Mouse (Mus musculus): ENCODE measurements around the gene Mmp8. TPM values are rescaled to one million over a fixed set of nuclear protein-coding genes. Genes with fewer than 3 reads are reported as not detected.
A peak's percentile ranks its signal among the peaks of the same experiment; 100 is the strongest.

Mmp8 gene
- under 1 TPM in 1 of 2 experiments, not detected in 1; 0.17 TPM for polyA plus RNA-seq (2017; shearing (Covaris generic))

DNA sequence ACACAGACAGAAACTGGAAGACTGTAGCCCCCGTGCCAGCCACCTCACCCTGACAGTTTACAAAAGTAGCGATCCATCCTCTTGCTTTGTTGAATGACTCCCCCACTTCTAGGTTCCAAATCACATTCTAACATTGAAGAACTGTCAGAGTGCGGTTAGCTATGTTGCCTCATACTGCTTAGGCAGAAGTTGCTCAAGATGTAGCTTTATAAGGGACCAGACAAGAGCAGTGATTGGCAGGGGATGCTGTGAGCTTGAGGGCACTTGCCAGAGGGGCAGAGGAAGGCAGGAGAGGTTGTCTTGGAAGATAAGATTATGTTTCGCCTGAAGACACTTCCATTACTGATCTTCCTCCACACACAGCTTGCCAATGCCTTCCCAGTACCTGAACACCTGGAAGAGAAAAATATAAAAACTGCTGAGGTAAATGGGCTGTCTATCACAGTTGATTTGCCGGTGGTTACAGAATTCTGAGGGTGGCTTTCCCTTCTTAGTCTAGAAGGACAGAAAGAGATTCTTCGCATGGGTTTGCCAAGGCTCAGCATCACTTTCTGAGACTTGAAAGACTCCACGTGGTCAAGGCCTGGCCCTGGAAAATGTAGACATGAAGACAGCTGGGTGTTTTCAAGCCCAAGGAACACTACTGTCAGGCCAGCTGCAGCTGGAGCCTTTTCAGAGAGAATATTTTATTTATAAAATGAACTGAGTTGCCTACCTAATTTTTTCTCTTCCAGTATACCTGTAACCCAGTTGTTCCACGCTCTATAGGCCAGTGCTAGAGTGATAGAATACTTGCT is at the start of gene Mmp8:
Gene Mmp8 (plus strand): TSS at position 236 of the 797 bp plus-strand sequence.
- no peak for ATAC-seq

- peak; percentile 91 for ATAC-seq
Observed at GRCm38 (mm10) chr9:7509619-7510233, 48.5 kb upstream of the Mmp8 start.

DNA sequence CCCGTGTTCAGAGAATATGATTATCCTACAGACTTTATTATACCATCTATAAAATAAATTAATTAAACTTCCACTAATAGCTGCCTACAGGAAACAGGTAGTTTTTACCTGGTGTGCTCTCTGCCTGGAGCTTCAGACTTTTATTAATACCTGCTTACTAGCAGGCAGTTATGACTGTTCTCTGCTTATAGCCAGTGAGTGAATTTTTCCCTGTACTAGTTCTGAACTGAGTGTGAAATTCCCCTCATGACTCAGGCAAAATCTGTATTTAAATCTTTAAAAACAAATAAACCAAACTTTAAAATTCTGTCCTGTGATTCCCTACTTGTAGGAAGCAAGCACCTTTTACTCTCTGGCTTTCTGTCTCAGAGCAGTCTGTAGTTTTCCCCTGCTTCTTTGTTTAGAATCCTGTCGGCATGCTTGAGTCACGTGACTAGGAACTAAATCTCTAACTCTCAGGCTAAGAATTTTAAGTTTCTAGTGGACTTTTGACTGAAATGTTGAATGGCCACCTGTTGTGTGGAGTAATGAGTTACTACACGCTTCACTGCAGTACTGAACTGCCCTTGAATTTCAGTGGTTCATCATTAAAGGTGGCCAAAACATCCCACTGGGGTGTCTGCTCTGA is 40.2 kb upstream of the Mmp8 start:
- ATAC-seq = no peak

GRCm38 (mm10) chr9:7526255-7526940 is 31.9 kb upstream of the Mmp8 start:
- no peak for ATAC-seq

DNA sequence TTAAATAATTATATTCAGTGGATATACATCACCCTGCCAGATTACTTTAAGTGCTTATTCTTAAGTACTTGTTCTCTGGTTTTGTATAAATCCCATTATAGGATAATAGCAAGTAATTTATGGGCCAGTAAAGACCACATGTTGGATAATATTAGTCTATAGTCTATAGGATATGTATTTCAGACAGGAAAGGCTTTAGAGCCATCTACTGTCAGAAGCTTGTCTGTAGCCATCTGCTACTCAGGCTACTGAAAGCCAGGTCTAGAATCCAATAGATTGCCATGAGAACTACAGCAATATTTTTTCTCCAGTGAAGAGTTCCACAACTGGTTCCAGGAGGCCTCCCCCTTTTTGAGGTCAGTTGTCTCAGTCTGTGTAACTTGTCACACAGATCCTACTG is 15.5 kb upstream of the Mmp8 start:
- no peak for ATAC-seq

DNA sequence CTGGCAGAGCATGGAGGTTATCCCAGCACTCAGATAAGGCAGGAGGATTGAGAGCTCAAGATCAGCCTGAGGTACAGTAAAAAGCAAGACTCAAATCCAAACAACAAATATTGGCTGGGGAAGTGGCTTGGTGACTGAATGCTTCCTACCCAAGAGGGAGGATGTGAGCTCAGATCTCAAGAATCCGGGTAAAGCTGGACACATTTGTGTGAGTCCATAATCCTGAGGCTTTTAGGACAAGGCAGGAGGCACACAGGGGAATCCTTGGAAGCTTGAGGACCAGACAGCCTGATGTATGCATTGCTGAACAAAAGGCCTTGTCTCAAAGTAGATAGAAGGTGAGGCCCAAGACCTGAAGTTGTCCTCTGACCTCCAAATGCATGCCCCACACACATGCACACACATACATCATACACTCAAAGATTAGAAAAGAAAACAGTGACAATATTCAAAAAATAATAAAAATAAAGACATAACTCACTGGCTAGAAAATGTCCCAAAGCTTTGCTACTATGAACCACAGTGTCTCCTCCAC is 13.3 kb upstream of the Mmp8 start:
- no peak for ATAC-seq

GRCm38 (mm10) chr9:7545471-7545870 is 12.8 kb upstream of the Mmp8 start:
- no peak for ATAC-seq

DNA sequence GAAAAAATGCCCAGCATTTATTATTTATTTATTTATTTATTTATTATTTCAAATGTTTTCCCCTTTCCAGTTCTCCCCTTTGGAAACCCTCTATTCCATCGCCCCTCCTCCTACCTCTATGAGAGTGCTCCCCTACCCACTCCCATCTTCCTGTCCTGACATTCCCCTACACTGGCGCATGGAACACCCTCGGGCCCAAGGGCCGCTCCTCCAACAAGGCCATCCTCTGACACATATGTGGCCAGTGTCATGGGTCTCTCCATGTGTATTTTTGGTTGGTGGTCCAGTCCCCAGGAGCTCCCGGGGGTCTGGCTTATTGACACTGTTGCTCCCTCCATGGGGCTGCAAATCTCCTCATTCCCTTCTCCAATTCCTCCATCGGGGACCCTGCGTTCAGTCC is 12.3 kb upstream of the Mmp8 start:
- no peak for ATAC-seq

GRCm38 (mm10) chr9:7551943-7552342 is 6.3 kb upstream of the Mmp8 start:
- no peak for ATAC-seq

- peak; percentile 95 for ATAC-seq
Observed at GRCm38 (mm10) chr9:7553536-7553935, 4.7 kb upstream of the Mmp8 start.

DNA sequence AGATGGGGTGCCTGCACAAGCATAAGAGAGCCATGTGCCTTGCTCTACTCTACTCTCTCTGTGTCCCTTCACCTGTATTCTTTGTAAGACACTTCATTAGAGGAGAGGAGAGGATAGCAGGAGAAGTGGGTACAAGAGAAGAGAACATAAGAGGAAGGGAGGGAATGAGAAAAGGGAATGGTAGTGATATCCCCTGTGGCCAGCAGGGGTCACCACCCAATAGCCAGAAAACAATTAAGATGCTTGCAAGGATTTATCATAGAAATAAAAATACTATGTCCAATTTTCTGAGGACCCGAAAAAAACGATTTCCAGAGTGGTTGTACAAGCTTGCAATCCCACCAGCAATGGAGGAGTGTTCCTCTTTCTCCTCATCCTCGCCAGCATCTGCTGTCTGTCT is 3.9 kb upstream of the Mmp8 start:
- peak; percentile 55 for ATAC-seq

- ATAC-seq = no peak
Observed at GRCm38 (mm10) chr9:7560026-7560425, 1.8 kb downstream of the Mmp8 start.

DNA sequence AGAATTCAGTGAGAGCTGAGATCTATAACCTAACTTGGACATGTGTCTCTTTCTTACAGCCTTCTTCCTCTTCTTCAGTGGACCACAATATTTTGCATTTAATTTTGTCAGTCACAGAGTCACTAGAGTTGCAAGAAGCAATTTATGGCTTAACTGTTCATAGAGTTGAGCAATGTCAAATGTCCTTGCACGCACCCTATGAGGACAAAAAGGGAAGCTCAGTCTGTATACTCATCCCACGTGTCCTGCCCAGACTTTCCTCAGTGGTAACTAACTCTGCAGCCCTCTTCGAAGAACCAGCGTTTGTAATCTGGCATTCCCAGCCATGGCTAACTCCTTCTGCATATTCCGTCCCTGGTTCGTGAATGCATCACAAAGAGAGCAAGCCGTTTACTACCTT is 9.1 kb downstream of the Mmp8 start:
- no peak for ATAC-seq

DNA sequence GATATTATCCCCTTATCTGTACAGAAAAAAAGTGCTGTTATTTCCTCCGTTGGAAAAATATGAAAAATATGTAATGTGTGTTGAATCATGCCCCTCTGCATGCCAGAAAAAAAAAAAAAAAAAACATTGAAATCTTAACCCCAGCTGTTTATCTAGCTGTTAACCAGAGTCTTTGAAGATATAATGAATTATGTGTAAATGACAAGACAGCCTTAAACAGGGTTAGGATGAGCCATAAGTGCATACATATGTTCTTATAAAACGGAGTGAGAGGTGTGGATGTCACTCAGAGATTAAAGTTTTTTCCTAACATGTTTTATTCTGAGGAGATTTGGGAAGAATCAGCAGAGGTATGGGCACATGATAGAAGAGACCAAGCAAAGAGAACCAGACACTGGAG is 9.7 kb downstream of the Mmp8 start:
- ATAC-seq = no peak

- ATAC-seq = no peak
Observed at GRCm38 (mm10) chr9:7570485-7570884, 12.2 kb downstream of the Mmp8 start.

- no peak for ATAC-seq
Observed at GRCm38 (mm10) chr9:7571162-7571561, 12.9 kb downstream of the Mmp8 start, which contains the start of gene Mmp27. Gene Mmp27, plus strand, starts transcription at chr9:7571396.

- peak; percentile 20 for ATAC-seq
Observed at GRCm38 (mm10) chr9:7572188-7572587, 13.9 kb downstream of the Mmp8 start.

DNA sequence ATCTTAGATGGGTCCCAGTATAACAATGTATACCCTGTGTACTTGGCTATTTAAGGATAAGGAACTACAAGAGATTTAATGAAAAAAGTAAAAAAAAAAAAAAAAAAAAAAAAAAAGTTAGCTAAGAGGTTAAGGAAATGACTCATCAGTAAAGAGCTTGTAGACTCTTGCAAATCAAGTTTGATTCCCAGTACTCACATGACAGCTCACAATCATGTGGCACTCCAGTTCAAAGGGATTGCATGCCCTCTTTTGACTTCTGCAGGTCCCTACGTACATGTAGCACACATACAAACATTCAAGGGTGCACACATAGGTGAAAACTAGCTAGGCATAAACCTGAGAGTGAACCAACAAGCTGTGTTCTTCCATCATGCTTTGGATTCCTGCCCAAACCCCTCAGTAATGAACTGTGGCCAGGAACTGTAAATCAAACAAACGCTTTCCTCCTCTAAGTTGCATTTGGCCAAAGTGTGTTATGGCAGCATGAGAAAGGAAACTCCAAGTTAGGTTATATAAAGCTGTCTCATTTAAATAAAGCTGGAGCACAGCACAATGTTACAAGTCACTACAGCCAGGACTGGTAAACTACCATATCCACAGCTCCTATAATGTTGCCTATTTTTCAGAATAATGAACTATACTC is 14.5 kb downstream of the Mmp8 start:
- ATAC-seq = peak; percentile 61

DNA sequence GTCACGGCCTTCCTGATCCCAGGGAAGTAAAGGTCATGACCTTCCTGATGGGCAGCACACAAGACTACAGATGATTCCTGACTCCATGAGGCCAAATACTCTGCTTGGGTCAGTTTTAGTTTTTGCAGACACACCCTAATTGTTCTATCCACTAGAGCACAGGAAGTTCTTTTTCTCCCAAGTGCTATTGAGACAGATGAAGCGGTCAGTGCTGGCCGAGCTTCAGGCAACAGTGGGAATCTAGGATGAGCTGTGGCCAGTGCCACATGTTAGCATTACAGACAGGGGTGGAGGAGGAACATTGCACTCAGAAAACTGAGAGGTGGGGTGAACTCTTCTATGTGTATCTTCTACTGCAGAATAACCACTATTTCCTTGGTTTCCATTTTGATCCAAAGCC is 17.3 kb downstream of the Mmp8 start:
- no peak for ATAC-seq

DNA sequence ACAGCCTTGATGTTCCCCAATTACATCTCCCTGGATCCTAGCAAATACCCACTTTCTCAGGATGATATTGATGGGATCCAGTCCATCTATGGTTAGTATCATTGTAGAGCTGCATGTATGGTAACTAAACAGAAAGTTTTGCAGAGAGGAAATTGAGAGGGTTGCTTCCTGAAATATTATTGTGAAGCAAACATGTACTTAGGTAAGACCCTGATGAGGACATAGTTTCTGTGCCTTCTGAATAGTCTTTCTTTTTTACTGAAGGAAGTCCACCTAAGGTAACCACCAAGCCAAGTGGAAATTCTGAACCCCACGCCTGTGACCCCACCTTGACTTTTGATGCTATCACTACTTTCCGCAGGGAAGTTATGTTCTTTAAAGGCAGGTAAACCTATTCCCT is 19.1 kb downstream of the Mmp8 start:
- ATAC-seq = no peak

- no peak for ATAC-seq
Observed at GRCm38 (mm10) chr9:7590063-7590462, 31.8 kb downstream of the Mmp8 start.

DNA sequence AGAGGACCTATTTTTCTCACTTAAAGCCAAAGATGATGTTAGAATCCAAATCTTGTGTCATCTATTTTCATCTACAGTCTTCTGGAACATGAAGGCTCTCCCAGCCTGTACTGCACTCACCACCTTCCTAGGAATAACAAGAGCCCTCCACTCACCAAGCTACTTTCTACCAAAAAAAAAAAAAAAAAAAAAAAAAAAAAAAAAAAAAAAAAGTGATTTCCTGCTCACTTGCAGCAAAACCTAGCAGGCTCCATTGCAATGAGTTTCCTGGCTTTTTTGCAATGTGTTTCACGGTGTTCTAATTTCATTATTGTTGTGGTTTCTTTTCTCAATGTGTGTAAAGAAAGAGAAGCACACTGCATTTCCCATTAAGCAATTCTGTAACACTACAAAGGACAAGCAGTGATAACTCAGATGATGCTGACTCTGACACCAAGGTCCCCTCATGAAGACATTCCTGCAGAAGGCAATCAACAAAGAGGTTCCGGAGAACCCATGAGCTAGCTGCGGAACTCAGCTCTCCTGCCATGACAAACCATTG is 35.1 kb downstream of the Mmp8 start:
- ATAC-seq = no peak
